Mouse (Mus musculus) ES-Bruce4 (cell line): ENCODE results near the gene Atg4d.

ENCODE experiments used
- CTCF ChIP-seq: IDR thresholded peaks from one replicate; pipeline ENCODE4 v1.8.1; 2011; ENCODE audit warnings: low read depth, low read length
- EP300 ChIP-seq: IDR thresholded peaks from 2 replicates; pipeline ENCODE4 v1.6.1; 2011; ENCODE audit warnings: low read depth, low read length; ENCODE audit not compliant: insufficient read depth

- TF ChIP-seq EP300 (no peak), CTCF (no peak)
Observed at GRCm38 (mm10) chr9:21275727-21276126, 10.6 kb downstream of the Atg4d start.
